Mouse (Mus musculus) intestine, embryonic 14.5 days (tissue): ENCODE measurements around the gene Fgfr2. TPM values are rescaled to one million over a fixed set of nuclear protein-coding genes. Genes with fewer than 3 reads are reported as not detected.
A peak's percentile ranks its signal among the peaks of the same experiment; 100 is the strongest.

Experiments
- ATAC-seq: fragments of 200-750 bp; cut with Nextera tagmentation; replicated peaks from 2 replicates; pipeline ENCODE4 v1.8.0; 2017; ENCODE audit warnings: low read depth, moderate number of reproducible peaks, moderate TSS enrichment, moderate library complexity; ENCODE audit not compliant: low FRiP score, low TSS enrichment
- DNase-seq: peaks from one replicate; pipeline ENCODE4 v3.0.0-alpha.2; 2018; ENCODE audit warnings: low spot score
- H3K27ac ChIP-seq: fragments of 300-500 bp; sonication (generic); 2 replicates; pipeline ENCODE4 v1.5.1; 2014; ENCODE audit warnings: low read depth, mild to moderate bottlenecking, control low read depth
- H3K27me3 ChIP-seq: fragments of 300-500 bp; sonication (generic); replicated peaks from 2 replicates; pipeline ENCODE4 v1.6.1; 2014; ENCODE audit warnings: low read length, control low read depth; ENCODE audit not compliant: control insufficient read depth, insufficient read depth
- H3K36me3 ChIP-seq: fragments of 300-500 bp; sonication (generic); 2 replicates; pipeline ENCODE4 v1.6.1; 2014; ENCODE audit warnings: low read length, control low read depth; ENCODE audit not compliant: control insufficient read depth, insufficient read depth
- H3K4me1 ChIP-seq: fragments of 300-500 bp; sonication (generic); replicated peaks from 2 replicates; pipeline ENCODE4 v1.6.1; 2014; ENCODE audit warnings: low read length, control low read depth, mixed read lengths; ENCODE audit not compliant: control insufficient read depth, insufficient read depth
- H3K4me2 ChIP-seq: fragments of 300-500 bp; sonication (generic); 2 replicates; pipeline ENCODE4 v1.6.1; 2014; ENCODE audit warnings: low read length
- H3K4me3 ChIP-seq: fragments of 300-500 bp; sonication (generic); 2 replicates; pipeline ENCODE4 v1.5.1; 2014; ENCODE audit warnings: low read depth, low read length, control low read depth, mixed read lengths
- H3K9ac ChIP-seq: fragments of 300-500 bp; sonication (generic); 2 replicates; pipeline ENCODE4 v1.6.1; 2014; ENCODE audit warnings: mild to moderate bottlenecking, low read length
- H3K9me3 ChIP-seq: fragments of 300-500 bp; sonication (generic); 2 replicates; pipeline ENCODE4 v1.6.1; 2016; ENCODE audit warnings: low read length, control low read depth; ENCODE audit not compliant: control insufficient read depth
- WGBS: fragments of 180-500 bp; shearing (Covaris S2); extraction: QIAGEN DNeasy Blood & Tissue Kit; methylation state at CpG from one replicate; pipeline ENCODE4 v1.1.7; 2014; 5-methylcytosine and 5-hydroxymethylcytosine counted together
- polyA plus RNA-seq: library from polyadenylated mRNA; unstranded; fragments of >200 nt; fragmentation: Nextera tagmentation; extraction: Ambion mirVana; gene quantifications from 2 replicates; pipeline ENCODE4 v1.2.1, GENCODE M21; 2014

Gene Fgfr2
- polyA plus RNA-seq, 1 experiment from 2014 or later = 105 TPM

DNA sequence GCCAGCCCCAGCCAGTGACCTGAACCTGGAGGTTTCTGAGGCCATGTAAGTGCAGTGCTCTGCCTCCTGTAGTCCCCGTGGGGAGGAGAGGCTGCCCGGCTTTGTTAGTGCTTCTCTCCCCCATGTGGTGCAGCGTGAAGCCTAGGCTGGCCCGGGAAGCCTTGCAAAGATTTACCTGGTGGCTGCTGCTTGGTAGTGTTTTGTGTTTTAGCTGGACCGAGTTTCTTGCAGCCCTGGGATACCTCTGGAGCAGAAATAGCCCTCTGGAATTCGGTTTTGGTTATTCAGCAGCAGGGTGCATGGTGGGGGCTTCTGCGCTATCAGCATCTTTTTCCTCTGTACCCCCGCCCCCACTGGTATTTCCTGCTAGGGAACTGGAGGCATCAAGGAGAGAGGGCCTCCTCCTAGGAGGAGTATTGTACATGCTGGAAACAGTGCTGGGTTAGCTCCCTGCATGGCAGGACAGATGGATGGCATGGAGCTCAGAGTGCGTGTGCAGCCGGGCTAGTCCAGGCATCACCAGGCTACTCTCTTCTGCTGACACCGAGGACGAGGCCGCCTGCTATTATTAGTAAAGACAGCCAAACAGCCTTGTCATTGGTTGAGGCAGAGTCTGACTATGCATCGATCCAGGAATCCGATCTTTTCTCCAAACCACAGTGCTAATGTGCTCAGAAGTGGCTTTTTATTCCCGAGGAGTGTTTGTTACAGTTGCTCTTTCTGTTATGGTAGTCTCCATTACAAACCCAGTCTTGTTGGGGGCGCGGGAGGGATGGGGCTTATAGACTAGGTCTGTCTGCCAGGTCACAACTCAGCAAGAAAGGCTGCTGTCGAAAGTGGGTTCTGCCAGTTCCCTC lies 2430.0 kb downstream of the Fgfr2 start:
- H3K36me3 ChIP-seq = no peaks in the 10 kb centered on the region
- 6% methylated on average over 19 of the region's 19 CpGs for WGBS
- ATAC-seq (peak; percentile 16; the same call in 1 of the 2 replicates), DNase-seq (peak; percentile 72)
- H3K4me3 ChIP-seq = peak overlapping the region; percentile 64
- peaks cover 44% of the 10 kb centered on the region for H3K4me1 ChIP-seq
- no peaks in the 10 kb centered on the region for H3K27me3 ChIP-seq
- no peaks in the 10 kb centered on the region for H3K9me3 ChIP-seq
- H3K4me2 ChIP-seq = peak overlapping the region; percentile 71
- peak overlapping the region; percentile 95 for H3K27ac ChIP-seq
- H3K9ac ChIP-seq = peak overlapping the region; percentile 77

- Histone ChIP-seq H3K4me3 (peak overlapping the region; percentile 64), H3K36me3 (no peaks in the 10 kb centered on the region), H3K4me1 (peaks cover 44% of the 10 kb centered on the region), H3K9ac (peak overlapping the region; percentile 77), H3K4me2 (peak overlapping the region; percentile 71), H3K9me3 (no peaks in the 10 kb centered on the region), H3K27me3 (no peaks in the 10 kb centered on the region), H3K27ac (peak overlapping the region; percentile 95)
- peak; percentile 89 for DNase-seq
- peak; percentile 85 for ATAC-seq
- WGBS = under 1% methylated on average over 39 of the region's 39 CpGs
Observed at GRCm38 (mm10) chr7:130692392-130692942, 2430.7 kb downstream of the Fgfr2 start.

DNA sequence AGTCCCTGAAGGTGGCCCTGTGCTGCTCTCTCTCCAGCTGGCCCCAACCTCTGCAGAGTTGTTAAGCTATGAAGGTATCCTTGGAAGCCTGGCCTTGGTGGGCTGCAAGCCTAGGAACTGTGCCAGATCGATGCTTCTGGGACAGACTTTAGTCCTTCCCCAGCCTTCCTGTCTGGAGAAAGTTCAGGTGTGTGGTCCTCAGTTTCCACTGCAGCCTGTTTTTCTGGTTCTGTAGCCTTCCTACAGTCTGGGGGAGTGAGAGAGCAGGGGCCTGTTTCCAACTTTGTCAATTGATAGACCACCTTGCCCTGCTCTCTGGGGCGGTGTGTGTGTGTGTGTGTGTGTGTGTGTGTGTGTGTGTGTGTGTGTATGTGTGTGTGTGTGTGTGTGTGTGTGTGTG lies 2431.2 kb downstream of the Fgfr2 start:
- peaks cover 40% of the 10 kb centered on the region for H3K4me1 ChIP-seq
- ATAC-seq = no peak
- peak overlapping the region; percentile 71 for H3K4me2 ChIP-seq
- no peaks in the 10 kb centered on the region for H3K36me3 ChIP-seq
- 0 out of 2 replicates have a peak overlapping the region, but pooled peaks have one; percentile 64 for H3K4me3 ChIP-seq
- WGBS = 23% methylated on average over 2 of the region's 2 CpGs
- no peaks in the 10 kb centered on the region for H3K27me3 ChIP-seq
- peak overlapping the region; percentile 11 for H3K9ac ChIP-seq
- H3K27ac ChIP-seq = peak overlapping the region; percentile 95
- DNase-seq = no peak
- no peaks in the 10 kb centered on the region for H3K9me3 ChIP-seq

GRCm38 (mm10) chr7:130690869-130691268 lies 2432.3 kb downstream of the Fgfr2 start:
- Histone ChIP-seq H3K9me3 (no peaks in the 10 kb centered on the region), H3K4me2 (no peak overlapping the region), H3K9ac (no peak overlapping the region), H3K27ac (no peak overlapping the region), H3K36me3 (no peaks in the 10 kb centered on the region), H3K4me3 (no peak overlapping the region), H3K4me1 (peaks cover 38% of the 10 kb centered on the region), H3K27me3 (no peaks in the 10 kb centered on the region)
- ATAC-seq (no peak), DNase-seq (no peak)
- WGBS = 71% methylated on average over 6 of the region's 6 CpGs

- no peak overlapping the region for H3K4me2 ChIP-seq
- DNase-seq (no peak), ATAC-seq (no peak)
- H3K9me3 ChIP-seq = no peaks in the 10 kb centered on the region
- peaks cover 16% of the 10 kb centered on the region for H3K4me1 ChIP-seq
- no peaks in the 10 kb centered on the region for H3K27me3 ChIP-seq
- H3K4me3 ChIP-seq = no peak overlapping the region
- 78% methylated on average over 4 of the region's 4 CpGs for WGBS
- H3K9ac ChIP-seq = no peak overlapping the region
- no peak overlapping the region for H3K27ac ChIP-seq
- no peaks in the 10 kb centered on the region for H3K36me3 ChIP-seq
Observed at GRCm38 (mm10) chr7:130688601-130689000, 2434.5 kb downstream of the Fgfr2 start.

DNA sequence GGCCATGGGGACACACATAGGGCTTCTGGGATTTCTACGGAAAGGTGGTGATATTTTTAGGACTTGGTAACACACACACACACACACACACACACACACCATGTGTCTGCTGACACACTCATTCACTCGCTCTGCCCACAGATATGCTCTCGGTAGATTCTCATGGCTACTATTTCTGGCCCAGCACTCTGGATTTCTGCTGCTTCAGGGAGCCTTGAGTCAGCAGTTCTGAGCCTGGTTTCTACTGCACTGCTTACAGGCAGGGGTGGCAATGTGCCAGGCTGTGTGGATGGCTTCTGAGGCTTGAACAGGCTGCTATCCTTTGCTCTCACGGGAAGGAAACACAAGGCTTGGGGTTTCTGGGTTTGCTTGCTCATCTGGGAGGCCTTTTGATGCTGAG lies 2441.4 kb downstream of the Fgfr2 start:
- Histone ChIP-seq H3K27me3 (no peaks in the 10 kb centered on the region), H3K36me3 (no peaks in the 10 kb centered on the region), H3K4me3 (no peak overlapping the region), H3K9ac (no peak overlapping the region), H3K27ac (no peak overlapping the region), H3K4me1 (peaks cover 4% of the 10 kb centered on the region), H3K9me3 (no peaks in the 10 kb centered on the region), H3K4me2 (no peak overlapping the region)
- WGBS = 75% methylated on average over 4 of the region's 4 CpGs
- ATAC-seq (no peak), DNase-seq (no peak)

DNA sequence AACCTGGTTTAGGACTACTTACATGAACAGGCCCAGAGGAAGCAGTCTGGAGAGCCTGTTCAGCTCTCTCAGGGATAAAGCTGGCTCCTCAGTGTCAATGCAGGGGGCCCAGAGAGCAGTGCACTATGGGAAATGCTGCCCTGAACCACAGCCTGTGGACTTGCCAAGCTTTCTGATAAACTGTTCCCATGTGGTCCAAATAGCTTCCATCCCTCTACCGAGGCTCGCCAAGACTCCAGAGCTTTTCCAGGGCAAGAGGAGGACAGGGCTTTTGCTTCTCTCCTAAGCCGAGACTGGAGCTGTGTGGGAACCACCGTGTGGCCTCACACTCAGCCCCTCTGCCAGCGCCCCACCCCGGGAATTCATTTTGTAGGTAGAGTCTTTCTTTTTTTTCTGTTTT lies 2444.7 kb downstream of the Fgfr2 start:
- Histone ChIP-seq H3K9ac (no peak overlapping the region), H3K27me3 (no peaks in the 10 kb centered on the region), H3K36me3 (peaks cover 4% of the 10 kb centered on the region; the same call in 1 of the 2 replicates), H3K4me3 (no peak overlapping the region), H3K27ac (no peak overlapping the region), H3K4me2 (no peak overlapping the region), H3K9me3 (no peaks in the 10 kb centered on the region), H3K4me1 (peaks cover 6% of the 10 kb centered on the region)
- 88% methylated on average over 6 of the region's 6 CpGs for WGBS
- ATAC-seq (no peak), DNase-seq (no peak)

DNA sequence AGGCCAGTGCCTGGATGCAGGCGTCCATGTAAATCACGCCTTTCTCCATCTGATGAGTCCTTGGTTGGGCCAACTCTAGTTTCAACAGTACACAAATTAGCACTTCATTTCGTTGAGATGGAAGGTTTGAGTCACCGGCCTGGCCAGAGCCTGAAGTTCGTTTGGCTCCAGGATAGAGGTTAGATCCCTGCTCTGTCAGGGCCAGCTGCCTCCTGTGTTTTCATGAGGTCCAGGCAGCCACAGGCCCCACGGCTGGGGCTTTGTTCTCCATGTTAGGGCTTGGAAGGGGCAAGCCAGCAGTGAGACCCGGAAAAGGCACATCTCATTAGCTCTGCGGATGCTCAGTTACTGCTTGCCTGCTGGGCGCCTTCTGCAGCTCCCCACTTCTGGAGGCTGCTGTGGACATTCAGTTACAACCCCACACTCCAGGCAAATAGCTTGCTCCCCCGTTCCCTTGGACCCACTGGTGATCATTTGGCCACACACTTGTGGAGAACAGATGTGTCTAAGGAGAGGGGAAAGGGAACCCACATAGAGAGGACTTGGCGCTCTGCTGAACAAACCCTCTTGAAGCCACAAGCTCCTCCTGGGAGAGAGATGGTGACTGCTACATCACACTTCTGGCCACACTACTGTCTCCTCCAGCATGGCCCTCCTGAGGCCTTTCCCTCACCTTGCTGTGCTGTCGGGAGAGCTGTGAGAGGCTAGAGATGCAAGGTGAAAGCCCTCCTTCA lies 2445.4 kb downstream of the Fgfr2 start:
- Histone ChIP-seq H3K4me1 (peaks cover 6% of the 10 kb centered on the region), H3K4me3 (no peak overlapping the region), H3K4me2 (no peak overlapping the region), H3K9ac (no peak overlapping the region), H3K27me3 (no peaks in the 10 kb centered on the region), H3K9me3 (no peaks in the 10 kb centered on the region), H3K36me3 (peaks cover 4% of the 10 kb centered on the region; the same call in 1 of the 2 replicates), H3K27ac (no peak overlapping the region)
- ATAC-seq (no peak), DNase-seq (no peak)
- WGBS = 88% methylated on average over 12 of the region's 12 CpGs
